Mouse (Mus musculus): Measurements from ENCODE around the gene Gpr137c. TPM values are rescaled to one million over a fixed set of nuclear protein-coding genes. Genes with fewer than 3 reads are reported as not detected.

The Gpr137c gene
- 0.42 and 1.5 TPM in 2 replicates for polyA plus RNA-seq (2012; ENCODE audit: low replicate concordance)

DNA sequence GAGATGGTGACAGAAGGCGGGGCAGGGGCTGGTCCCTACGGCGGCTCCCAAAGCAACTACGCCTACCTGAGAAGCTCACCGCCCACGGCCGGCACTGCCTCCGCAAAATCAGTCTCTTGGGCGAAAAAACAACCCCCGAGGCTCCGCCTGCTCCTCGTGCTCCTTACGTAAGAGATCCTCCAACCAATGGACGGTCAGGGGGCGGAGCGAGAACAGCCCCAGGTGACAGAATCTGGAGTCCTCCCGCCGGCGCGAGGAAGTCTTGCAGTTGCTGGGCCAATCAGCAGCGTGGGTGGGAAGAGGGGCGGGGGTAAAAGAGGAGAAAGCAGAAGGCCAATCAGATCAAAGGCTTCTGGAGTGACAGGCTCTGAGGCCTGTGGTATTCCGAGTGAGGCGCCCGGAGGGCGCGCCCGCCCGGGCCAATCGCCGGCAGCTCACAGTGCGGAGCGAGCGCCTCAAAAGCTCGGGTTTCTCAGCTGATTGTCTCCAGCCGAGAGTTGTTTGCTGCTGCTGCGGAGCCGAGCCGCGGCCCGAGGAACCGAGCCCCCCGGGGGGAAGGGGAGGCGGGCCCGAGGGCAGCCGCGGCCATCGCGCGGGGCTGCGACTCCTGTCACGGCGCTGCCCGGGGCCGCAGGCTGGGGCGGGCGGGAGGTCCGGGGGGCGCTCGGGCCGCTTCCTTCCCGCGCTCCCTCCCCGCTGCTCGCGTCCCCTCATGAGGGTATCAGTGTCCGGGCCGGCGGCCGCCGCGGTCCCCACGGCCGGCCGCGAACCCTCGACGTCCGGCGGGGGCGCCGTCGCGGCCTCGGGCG is at the start of gene Gpr137c:
Gene Gpr137c (plus strand): TSS at position 437 of the 809 bp plus-strand sequence.

DNA sequence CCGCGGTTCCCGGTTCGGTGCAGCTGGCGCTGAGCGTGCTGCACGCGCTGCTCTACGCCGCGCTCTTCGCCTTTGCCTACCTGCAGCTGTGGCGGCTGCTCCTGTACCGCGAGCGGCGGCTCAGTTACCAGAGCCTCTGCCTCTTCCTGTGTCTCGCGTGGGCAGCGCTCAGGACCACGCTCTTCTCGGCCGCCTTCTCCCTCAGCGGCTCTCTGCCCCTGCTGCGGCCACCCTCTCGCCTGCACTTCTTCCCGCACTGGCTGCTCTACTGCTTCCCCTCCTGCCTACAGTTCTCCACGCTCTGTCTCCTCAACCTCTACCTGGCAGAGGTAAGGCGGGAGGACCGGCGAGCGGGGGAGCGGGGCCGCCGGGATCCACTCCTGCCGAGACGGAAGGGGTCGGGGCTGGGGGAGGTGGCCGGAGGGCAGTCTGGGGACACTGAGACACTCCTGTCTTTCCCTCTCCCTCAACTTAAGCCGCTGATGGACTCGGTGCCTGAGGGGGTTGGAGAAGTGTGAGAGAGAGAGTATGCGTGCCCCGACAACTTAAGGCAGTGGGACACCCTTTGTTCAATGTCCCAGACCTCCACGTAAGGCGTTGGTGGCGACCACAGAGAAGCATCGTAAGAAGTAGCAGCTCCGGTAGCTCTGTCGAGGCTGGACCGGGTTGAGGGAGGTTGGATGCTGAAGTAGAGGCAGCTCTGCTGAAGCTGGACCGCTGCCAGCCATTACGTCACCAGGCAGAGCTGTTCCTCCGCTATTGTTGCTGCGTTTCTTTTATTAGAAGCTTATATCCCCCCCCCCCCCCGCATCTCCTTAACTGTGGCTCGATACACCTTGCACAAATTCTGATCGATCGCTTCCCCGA is 806 bp downstream of the Gpr137c start, which contains the start of gene Txndc16:
Gene Txndc16 (minus strand): TSS at position 239 of the 867 bp plus-strand sequence.

DNA sequence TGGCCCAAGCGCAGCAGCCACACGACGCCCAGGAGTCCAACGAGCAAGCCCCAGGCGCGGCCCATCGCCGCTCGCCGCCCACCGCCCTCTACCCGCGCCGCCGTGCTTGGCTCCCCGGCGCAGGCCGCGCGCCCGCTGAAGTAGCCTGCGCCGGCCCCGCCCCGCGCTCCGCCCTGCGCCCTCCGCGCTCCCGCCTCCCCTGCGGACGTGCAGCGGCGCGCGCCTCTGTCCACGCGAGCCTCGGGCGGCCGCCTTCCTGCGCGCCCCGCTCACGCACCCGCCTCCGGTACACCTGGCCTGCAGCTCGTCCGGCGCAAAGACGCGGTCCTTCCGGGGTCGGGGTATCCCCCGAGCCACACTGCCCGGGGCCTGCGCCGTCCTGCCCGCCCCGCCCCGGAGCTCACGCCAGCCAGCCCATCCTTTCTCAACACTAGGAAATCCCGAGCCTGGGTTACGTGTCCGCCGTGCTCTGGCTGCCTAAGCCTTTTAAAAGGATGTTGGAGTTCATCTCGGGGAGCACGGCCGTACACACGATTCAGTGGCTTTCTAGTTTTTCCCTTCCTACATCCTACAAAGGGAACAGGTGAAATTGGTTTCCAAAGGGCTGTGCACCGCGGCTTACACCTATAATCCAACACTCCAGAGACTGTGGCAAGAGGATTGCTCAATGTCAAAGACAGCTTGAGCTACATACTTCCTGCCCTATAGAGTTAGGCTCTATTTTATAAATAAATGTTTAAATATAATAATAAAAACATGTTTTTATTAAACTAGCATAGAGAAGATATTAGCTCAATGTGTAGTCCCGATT is 99.1 kb downstream of the Gpr137c start, which contains the start of gene Ero1l:
Gene Ero1l (minus strand): TSS at position 346 of the 811 bp plus-strand sequence.

DNA sequence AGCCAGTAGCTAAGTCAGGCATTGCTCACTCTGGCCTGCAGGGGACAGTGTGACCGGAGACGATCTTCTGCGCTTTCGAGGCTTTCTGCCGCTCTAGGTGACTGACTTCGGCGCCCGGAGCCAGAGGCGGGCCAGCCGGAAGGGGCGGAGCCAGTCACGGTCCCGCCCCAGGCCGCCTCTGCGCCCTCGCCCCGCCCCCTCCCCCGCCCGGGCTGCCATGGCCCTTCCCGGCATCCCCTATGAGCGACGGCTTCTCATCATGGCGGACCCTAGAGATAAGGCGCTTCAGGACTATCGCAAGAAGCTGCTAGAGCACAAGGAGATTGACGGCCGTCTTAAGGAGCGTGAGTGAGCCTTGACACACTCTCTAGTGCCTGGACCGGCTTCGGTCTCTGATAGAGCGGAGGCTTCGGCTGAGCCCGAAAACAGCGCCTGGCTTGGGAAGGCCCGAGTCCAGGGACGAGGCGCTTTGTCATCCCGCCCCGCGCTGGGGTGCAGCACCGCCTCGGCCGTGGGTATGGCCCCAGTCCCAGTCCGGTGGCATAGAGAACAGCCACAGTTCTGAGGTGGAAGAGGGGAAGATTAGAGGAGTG is 110.2 kb downstream of the Gpr137c start, which contains the start of gene Psmc6:
Gene Psmc6 (plus strand): TSS at position 200 of the 593 bp plus-strand sequence.

Other genes starting within 250 kb of the Gpr137c start
- gene Ptger2, start 231.5 kb upstream of the Gpr137c start, polyA plus RNA-seq (2012; ENCODE audit: low replicate concordance) = 0.08 and 0.55 TPM in 2 replicates
- gene Txndc16, start 611 bp downstream of the Gpr137c start, polyA plus RNA-seq (2012; ENCODE audit: low replicate concordance) = 0.23 and 4.6 TPM in 2 replicates
- 1.3 and 3.3 TPM in 2 replicates for gene Ero1l, start 99.1 kb downstream of the Gpr137c start, polyA plus RNA-seq (2012; ENCODE audit: low replicate concordance)
- 2.4 and 6.9 TPM in 2 replicates for gene Psmc6, start 110.1 kb downstream of the Gpr137c start, polyA plus RNA-seq (2012; ENCODE audit: low replicate concordance)
- gene Styx, start 131.4 kb downstream of the Gpr137c start, polyA plus RNA-seq (2012; ENCODE audit: low replicate concordance) = 313 and 314 TPM in 2 replicates
- 1.1 and 6.8 TPM in 2 replicates for gene Gnpnat1, start 185.2 kb downstream of the Gpr137c start, polyA plus RNA-seq (2012; ENCODE audit: low replicate concordance)

Data from leukemia stem cell, adult 10-12 weeks (primary cell).